Mouse (Mus musculus) retina, postnatal 7 days (tissue): ENCODE data around the gene Nr6a1.

Source experiments
- DNase-seq: peaks from one replicate; pipeline ENCODE4 v3.0.0-alpha.2; 2012; ENCODE audit warnings: low read depth, low spot score

Gene Nr6a1

DNA sequence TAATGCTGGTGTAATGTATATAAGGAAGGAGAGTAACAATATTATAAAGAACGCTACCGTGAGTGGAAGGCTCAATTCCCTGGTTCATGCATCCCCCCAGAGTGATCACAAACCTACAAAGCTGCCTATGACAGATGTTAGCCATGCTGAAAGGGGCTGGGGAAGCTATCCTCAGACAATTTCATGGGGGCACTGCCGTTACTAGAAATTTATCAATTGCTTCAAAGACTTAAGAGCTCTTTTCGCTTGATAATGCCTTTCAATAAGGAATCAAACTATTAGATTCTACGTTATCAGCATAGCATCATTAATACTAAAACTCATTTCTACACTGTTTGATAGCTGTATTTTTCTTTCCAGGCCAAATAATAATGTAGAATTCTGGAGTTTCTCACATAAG lies 144.1 kb downstream of the Nr6a1 start:
- no peak for DNase-seq

- no peak for DNase-seq
These were observed 144.8 kb downstream of the Nr6a1 start for GRCm38 (mm10) chr2:38782731-38783130.

- DNase-seq: no peak
These were observed 145.4 kb downstream of the Nr6a1 start for GRCm38 (mm10) chr2:38781945-38782720.

GRCm38 (mm10) chr2:38779939-38780338 lies 147.5 kb downstream of the Nr6a1 start:
- no peak for DNase-seq

- DNase-seq: no peak
These were observed 150.2 kb downstream of the Nr6a1 start for GRCm38 (mm10) chr2:38777326-38777725.

DNA sequence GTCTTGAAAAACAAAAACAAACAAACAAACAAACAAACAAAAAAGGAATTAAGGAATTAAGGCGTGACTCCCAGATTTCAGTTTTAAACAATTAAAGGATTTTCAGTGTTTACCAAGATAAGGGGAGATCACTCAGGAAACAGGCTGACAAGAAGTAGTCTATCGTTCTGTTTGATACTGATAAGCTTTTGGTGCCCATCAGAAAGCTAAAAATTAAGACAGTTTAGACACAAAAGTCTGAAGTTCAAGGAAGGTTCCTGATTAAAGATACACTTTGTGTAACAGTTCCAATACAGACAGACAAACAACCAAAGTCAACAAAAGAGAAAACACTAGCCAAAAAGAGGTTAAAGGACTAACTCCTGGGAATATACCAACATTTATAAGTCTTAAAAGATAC lies 152.6 kb downstream of the Nr6a1 start:
- no peak for DNase-seq

- no peak for DNase-seq
These were observed 156.1 kb downstream of the Nr6a1 start for GRCm38 (mm10) chr2:38771478-38771797.

DNA sequence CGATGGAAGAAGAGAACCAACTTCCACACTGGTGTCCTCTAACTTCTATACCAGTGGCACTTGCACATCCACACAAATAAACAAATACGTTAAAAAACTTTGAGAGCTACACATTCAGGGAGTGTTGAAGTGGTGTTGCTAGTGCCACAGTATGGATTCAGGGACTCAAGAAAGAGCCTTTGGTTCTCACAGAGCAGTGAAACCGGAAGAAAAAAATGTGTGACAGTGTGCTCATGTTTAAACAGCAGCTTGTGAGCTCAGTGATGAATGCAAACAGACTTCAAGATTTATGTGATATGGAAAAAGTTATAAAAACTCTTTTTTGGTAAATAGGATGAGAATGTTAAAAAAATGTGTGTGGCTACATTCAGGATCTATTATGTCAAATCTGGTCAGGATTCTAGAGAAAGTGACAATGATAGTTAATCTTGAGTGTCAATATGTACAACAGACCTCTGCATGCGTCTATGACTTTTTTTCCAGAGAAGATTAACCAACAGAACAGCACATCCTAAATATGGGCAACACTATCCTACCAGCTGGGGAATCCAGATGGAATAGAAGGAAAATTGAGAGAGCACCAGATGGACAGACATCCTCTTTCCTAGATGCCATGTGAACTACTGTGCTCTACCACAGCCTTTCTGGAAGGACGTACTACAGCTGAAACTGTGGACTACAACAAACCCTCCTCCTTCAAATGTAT lies 156.6 kb downstream of the Nr6a1 start:
- no peak for DNase-seq

DNA sequence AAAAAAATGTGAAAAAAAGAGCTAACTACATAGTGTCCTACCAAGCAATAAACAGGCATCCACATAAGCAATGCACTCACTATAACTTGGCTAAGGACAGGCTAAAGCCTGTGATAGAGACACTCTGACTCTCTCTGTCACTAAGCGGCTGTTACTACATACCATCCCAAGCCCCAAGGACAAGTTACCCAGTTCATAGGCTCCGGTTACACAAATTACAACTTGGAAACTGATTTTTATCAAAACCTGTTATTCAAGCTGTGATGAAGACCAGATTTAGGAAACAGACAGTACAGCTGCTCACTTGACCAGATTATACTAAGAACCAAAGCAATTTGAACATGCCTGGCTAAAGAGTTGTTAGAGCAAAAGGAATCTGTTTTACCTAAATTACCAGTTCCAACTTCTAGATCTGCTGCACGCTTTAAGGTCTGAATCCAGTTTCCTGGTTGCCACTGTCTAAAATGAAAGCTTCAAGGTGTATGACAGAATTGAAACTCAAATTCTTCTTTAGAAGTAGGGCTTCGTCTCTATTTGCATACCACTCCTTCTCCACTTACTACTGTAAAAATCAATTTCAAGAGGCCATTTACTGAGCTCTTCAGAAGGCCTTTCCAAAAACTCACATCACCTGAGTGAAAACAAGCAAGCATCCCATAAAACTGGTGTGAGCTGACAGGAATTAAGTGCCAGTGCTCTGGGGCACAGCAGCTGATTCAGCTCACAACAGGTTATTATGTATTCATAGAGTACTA lies 160.1 kb downstream of the Nr6a1 start:
- DNase-seq: no peak

DNA sequence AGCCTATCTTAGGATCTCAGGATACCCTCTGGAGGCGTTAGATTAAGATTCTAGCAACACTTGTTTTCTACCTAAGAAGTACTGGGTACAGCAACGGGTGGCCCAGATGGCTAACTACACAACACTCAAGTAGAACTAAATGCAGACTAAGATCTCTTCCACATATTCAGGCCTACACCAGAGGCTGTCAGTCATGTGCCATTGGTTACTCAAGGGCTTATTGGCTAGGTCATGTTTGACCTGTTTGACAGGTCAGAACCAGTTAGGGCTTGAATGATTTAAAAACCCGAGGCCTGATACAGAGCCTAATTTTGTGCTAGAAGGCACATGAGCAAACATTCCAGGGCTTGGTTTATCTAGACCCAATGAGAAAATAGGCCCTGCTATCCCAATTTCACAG lies 187.6 kb downstream of the Nr6a1 start:
- no peak for DNase-seq

DNA sequence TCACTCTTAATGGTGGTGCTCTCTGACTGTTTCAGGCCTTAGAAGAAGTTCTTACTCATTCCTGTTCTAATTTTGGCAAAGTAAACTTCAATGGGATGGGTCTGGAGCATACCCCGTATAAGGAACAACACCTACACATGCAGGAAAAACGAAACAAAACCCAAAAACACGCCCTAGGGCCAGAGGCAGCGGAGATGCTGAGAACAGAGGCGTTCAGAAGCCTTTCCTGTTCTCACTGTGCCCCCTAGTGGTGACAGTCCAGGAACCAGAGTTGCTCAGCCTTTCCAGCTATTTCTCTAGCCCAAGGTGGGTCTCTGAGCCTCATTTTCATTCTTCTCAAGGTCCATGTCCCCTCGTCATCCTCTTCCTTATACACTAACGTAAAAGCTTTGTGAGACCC lies 188.1 kb downstream of the Nr6a1 start:
- peak; percentile 55 for DNase-seq

GRCm38 (mm10) chr2:38738601-38739301 lies 188.7 kb downstream of the Nr6a1 start:
- no peak for DNase-seq

GRCm38 (mm10) chr2:38735740-38736139 lies 191.7 kb downstream of the Nr6a1 start:
- no peak for DNase-seq

- DNase-seq: no peak
These were observed 192.8 kb downstream of the Nr6a1 start for GRCm38 (mm10) chr2:38734721-38735120.

DNA sequence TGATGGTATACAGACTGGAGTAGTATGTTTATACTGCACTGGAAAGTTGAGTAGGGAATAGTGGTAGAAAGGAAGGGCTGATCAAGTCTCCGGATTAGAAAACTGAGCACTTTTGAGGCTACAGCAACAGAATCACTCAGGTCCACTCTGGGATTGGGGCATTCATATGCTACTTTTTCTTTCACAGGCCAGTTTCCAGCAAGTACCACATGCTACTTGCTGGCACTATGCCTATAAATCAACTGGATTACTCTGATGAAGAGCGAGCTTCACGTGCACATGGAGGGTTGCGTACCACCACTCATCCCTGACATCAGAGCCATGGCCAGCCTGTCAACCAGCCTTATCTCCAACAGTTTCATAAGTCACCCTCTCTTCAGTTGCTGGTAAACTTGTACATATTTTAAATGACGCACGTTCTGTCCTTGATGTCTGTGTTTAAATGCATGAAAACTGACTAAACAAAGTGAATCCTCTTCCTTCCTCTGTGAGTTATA lies 197.1 kb downstream of the Nr6a1 start:
- DNase-seq: no peak

DNA sequence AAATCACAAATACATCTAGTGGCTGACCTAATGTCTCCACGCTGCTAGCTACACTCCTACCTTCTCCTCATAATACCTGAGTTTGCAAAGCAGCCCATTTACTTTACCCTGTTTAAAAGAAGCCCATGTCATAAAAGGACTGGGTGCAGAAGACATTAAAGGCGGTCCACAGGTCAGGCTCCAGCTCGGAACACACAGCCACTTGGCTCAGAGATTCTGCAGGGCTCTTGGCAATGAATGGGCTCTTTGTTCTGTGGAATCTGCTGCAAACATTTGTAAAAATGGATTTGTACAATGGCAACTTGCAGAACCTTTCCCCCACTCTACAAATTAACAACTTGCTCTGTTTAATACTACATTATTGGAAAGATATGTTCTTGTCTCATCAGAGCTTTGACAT lies 202.1 kb downstream of the Nr6a1 start:
- DNase-seq: no peak

- no peak for DNase-seq
These were observed 204.1 kb downstream of the Nr6a1 start for GRCm38 (mm10) chr2:38723378-38723777.

- no peak for DNase-seq
These were observed 205.4 kb downstream of the Nr6a1 start for GRCm38 (mm10) chr2:38722076-38722475.

DNA sequence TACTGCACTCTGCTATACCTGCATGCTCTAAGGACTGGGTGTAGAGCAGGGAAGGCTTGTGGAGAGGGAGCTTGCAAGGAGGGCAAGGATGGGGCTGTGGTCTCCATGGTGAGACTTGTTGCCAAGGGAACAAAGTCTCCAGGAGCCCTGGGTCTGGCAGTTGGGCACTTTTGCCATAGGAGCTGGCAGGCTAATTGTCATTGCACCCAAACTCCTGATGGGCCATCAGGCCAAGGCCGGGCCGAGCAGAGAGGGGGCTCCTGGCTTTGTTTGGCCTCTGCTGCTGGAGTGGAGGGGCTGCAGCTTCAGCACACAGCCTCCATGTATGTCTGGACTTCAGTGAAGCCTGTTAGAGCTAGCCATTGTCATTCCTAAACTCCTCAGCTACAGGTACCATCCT lies 206.8 kb downstream of the Nr6a1 start:
- DNase-seq: no peak

DNA sequence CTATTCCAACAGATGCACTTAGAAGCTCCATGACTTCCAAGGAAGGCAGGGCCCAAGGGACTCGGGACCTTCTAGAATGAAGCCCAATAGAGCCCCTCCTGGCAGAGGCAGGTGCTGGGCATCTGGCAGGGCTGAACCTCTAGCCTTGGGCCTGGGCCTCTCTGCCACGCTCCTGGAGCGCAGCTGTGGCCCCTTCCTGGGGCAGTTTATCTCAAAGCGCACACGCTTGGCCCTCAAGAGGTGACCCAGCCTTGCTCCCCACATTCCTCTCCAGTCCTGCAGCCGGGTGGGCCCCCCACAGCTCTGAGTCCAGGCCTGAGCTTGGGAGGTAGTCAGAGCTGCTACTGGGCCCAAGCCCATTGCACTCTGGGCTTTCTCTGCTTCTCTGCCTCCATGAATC lies 208.1 kb downstream of the Nr6a1 start:
- no peak for DNase-seq

DNA sequence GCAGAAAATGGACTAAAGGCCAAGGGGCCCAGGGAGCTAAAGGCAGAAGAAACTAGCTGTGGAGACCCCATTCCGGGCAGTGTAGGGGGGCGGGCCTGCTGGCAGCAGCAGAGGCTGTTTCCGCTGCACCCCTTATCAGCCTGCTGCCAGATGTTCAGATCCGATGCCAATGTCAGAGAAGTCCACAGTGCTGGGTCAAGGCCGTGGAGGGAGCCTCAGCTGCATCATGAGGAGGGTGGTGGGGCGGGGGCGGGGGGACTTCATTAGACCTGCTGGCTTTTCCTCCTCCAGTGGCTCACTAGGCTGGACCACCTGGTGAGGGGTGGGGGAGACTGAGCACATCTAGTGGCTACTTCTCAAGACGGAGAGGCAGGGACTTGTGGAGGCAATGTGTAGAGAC lies 208.8 kb downstream of the Nr6a1 start:
- no peak for DNase-seq

- DNase-seq: no peak
These were observed 210.1 kb downstream of the Nr6a1 start for GRCm38 (mm10) chr2:38717436-38717835.
